Mouse (Mus musculus) C2C12 (cell line): Measurements from ENCODE around the gene Igdcc3.

Source experiments
- CEBPB ChIP-seq: IDR thresholded peaks from one replicate; pipeline ENCODE4 v1.6.1; 2011; ENCODE audit warnings: low read depth, mild to moderate bottlenecking, control low read depth, moderate library complexity
- CTCF ChIP-seq: IDR thresholded peaks from one replicate; pipeline ENCODE4 v1.5.1; 2011; ENCODE audit not compliant: control insufficient read depth, insufficient read depth, insufficient read length
- FOSL1 ChIP-seq: IDR thresholded peaks from one replicate; pipeline ENCODE4 v1.8.0; 2011; ENCODE audit warnings: mild to moderate bottlenecking, low read length; ENCODE audit not compliant: poor library complexity, insufficient read depth, severe bottlenecking
- MAX ChIP-seq: IDR thresholded peaks from one replicate; pipeline ENCODE4 v1.6.1; 2011; ENCODE audit warnings: mild to moderate bottlenecking, control low read depth
- MYOD1 ChIP-seq: IDR thresholded peaks from one replicate; pipeline ENCODE4 v1.6.1; 2011; ENCODE audit warnings: low read depth; ENCODE audit not compliant: control insufficient read depth, insufficient read length
- MYOG ChIP-seq: IDR thresholded peaks from one replicate; pipeline ENCODE4 v1.6.1; 2011; ENCODE audit not compliant: control insufficient read depth, insufficient read length; ENCODE audit errors: extremely low read depth

GRCm38 (mm10) chr9:65211598-65211997, 70.6 kb downstream of the Igdcc3 start:
- no peak for TF ChIP-seq CEBPB
- no peak for TF ChIP-seq FOSL1
- no peak for TF ChIP-seq MYOG
- no peak for TF ChIP-seq MYOD1
- TF ChIP-seq CTCF = no peak
- TF ChIP-seq MAX = no peak
